Mouse (Mus musculus) E14TG2a.4 (cell line): ENCODE measurements around the gene Lats1.

Experiments
- CTCF ChIP-seq: conservative IDR thresholded peaks from 2 replicates; pipeline ENCODE4 v1.5.1; 2014; ENCODE audit warnings: low read length
- NANOG ChIP-seq: IDR thresholded peaks from 2 replicates; pipeline ENCODE4 v1.6.1; 2014; ENCODE audit warnings: borderline replicate concordance, low read length, mixed read lengths
- POU5F1 ChIP-seq: IDR thresholded peaks from 2 replicates; pipeline ENCODE4 v1.6.1; 2014; ENCODE audit warnings: low read length, borderline replicate concordance

GRCm38 (mm10) chr10:7710121-7710520 lies 29.1 kb downstream of the Lats1 start:
- TF ChIP-seq CTCF (no peak), POU5F1 (no peak), NANOG (no peak)
